Mouse (Mus musculus) neural tube, embryonic 12.5 days (tissue): Measurements from ENCODE around the gene Edn2. TPM values are rescaled to one million over a fixed set of nuclear protein-coding genes. Genes with fewer than 3 reads are reported as not detected.

Experiments used
- ATAC-seq: fragments of 200-750 bp; cut with Nextera tagmentation; 2 replicates; pipeline ENCODE4 v1.8.0; 2017; ENCODE audit warnings: low read depth, mild to moderate bottlenecking, moderate TSS enrichment, moderate library complexity; ENCODE audit not compliant: low FRiP score
- H3K27ac ChIP-seq: fragments of 300-500 bp; sonication (generic); 2 replicates; pipeline ENCODE4 v1.5.1; 2016
- H3K27me3 ChIP-seq: fragments of 300-500 bp; sonication (generic); replicated peaks from 2 replicates; pipeline ENCODE4 v1.6.1; 2016; ENCODE audit warnings: mild to moderate bottlenecking
- H3K36me3 ChIP-seq: fragments of 300-500 bp; sonication (generic); 2 replicates; pipeline ENCODE4 v1.6.1; 2016; ENCODE audit warnings: mild to moderate bottlenecking
- H3K4me1 ChIP-seq: fragments of 300-500 bp; sonication (generic); 2 replicates; pipeline ENCODE4 v1.6.1; 2016
- H3K4me2 ChIP-seq: fragments of 300-500 bp; sonication (generic); replicated peaks from 2 replicates; pipeline ENCODE4 v1.6.1; 2016; ENCODE audit warnings: mild to moderate bottlenecking
- H3K4me3 ChIP-seq: fragments of 300-500 bp; sonication (generic); 2 replicates; pipeline ENCODE4 v1.5.1; 2016
- H3K9ac ChIP-seq: fragments of 300-500 bp; sonication (generic); 2 replicates; pipeline ENCODE4 v1.6.1; 2016; ENCODE audit warnings: mild to moderate bottlenecking
- H3K9me3 ChIP-seq: fragments of 300-500 bp; sonication (generic); 2 replicates; pipeline ENCODE4 v1.6.1; 2016; ENCODE audit warnings: mild to moderate bottlenecking
- WGBS: fragments of 180-500 bp; shearing (Covaris S2); methylation state at CpG from one replicate; pipeline ENCODE4 v1.1.7; 2016; 5-methylcytosine and 5-hydroxymethylcytosine counted together
- polyA plus RNA-seq: library from polyadenylated mRNA; unstranded; fragments of >200 nt; fragmentation: Nextera tagmentation; extraction: Ambion mirVana; gene quantifications from 2 replicates; pipeline ENCODE4 v1.2.1, GENCODE M21; 2016

Edn2 gene
- polyA plus RNA-seq, 1 experiment from 2014 or later: not detected

DNA sequence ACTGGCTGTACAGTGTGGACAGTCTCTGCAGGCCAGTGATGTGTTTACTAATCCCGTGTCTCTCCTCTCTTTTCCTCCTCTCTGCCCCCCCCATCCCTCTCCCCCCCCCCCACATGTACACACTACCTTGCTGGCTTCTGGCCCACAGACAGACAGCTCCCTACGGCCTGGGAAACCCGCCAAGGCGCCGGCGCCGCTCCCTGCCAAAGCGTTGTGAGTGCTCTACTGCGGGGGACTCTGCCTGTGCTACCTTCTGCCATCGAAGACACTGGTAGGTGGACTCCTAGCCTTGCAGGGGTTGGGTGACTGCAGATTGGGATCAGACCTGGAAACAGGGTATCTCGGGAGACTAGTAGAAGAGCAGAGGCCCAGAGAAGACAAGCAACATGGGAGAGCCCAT lies 2.2 kb downstream of the Edn2 start:
- Histone ChIP-seq H3K4me3 (no peak overlapping the region), H3K4me2 (no peak overlapping the region), H3K27me3 (peaks cover 10% of the 10 kb centered on the region; the same call in 1 of the 2 replicates), H3K27ac (no peak overlapping the region), H3K9ac (no peak overlapping the region), H3K36me3 (no peaks in the 10 kb centered on the region), H3K4me1 (peaks cover 5% of the 10 kb centered on the region; the same call in 1 of the 2 replicates), H3K9me3 (no peaks in the 10 kb centered on the region)
- ATAC-seq: no peak
- 79% methylated on average over 11 of the region's 11 CpGs for WGBS

- H3K4me3 ChIP-seq: no peak overlapping the region
- H3K9me3 ChIP-seq: no peaks in the 10 kb centered on the region
- peaks cover 10% of the 10 kb centered on the region; the same call in 1 of the 2 replicates for H3K27me3 ChIP-seq
- no peak overlapping the region for H3K4me2 ChIP-seq
- no peaks in the 10 kb centered on the region for H3K36me3 ChIP-seq
- H3K4me1 ChIP-seq: peaks cover 10% of the 10 kb centered on the region; the same call in 1 of the 2 replicates
- ATAC-seq: no peak
- WGBS: 92% methylated on average over 5 of the region's 5 CpGs
- H3K27ac ChIP-seq: no peak overlapping the region
- no peak overlapping the region for H3K9ac ChIP-seq
Observed at GRCm38 (mm10) chr4:120164316-120164715, 3.3 kb downstream of the Edn2 start.

GRCm38 (mm10) chr4:120167778-120168177 lies 6.8 kb downstream of the Edn2 start:
- no peak for ATAC-seq
- Histone ChIP-seq H3K4me3 (no peak overlapping the region), H3K27me3 (no peaks in the 10 kb centered on the region), H3K27ac (no peak overlapping the region), H3K9me3 (no peaks in the 10 kb centered on the region), H3K9ac (no peak overlapping the region), H3K4me2 (no peak overlapping the region), H3K36me3 (no peaks in the 10 kb centered on the region), H3K4me1 (peaks cover 20% of the 10 kb centered on the region)
- 81% methylated on average over 6 of the region's 6 CpGs for WGBS

- no peaks in the 10 kb centered on the region for H3K36me3 ChIP-seq
- H3K9me3 ChIP-seq: no peaks in the 10 kb centered on the region
- 93% methylated on average over 4 of the region's 4 CpGs for WGBS
- H3K4me3 ChIP-seq: no peak overlapping the region
- no peak overlapping the region for H3K9ac ChIP-seq
- ATAC-seq: no peak
- no peak overlapping the region for H3K27ac ChIP-seq
- H3K27me3 ChIP-seq: no peaks in the 10 kb centered on the region
- H3K4me2 ChIP-seq: no peak overlapping the region
- H3K4me1 ChIP-seq: peaks cover 20% of the 10 kb centered on the region
Observed at GRCm38 (mm10) chr4:120168346-120168745, 7.3 kb downstream of the Edn2 start.

GRCm38 (mm10) chr4:120170387-120170936 lies 9.5 kb downstream of the Edn2 start:
- Histone ChIP-seq H3K4me3 (no peak overlapping the region), H3K27ac (no peak overlapping the region), H3K9me3 (no peaks in the 10 kb centered on the region), H3K9ac (no peak overlapping the region; the same call in 1 of the 2 replicates), H3K27me3 (no peaks in the 10 kb centered on the region), H3K4me2 (no peak overlapping the region), H3K4me1 (peaks cover 20% of the 10 kb centered on the region), H3K36me3 (no peaks in the 10 kb centered on the region)
- 49% methylated on average over 9 of the region's 9 CpGs for WGBS
- ATAC-seq: no peak

DNA sequence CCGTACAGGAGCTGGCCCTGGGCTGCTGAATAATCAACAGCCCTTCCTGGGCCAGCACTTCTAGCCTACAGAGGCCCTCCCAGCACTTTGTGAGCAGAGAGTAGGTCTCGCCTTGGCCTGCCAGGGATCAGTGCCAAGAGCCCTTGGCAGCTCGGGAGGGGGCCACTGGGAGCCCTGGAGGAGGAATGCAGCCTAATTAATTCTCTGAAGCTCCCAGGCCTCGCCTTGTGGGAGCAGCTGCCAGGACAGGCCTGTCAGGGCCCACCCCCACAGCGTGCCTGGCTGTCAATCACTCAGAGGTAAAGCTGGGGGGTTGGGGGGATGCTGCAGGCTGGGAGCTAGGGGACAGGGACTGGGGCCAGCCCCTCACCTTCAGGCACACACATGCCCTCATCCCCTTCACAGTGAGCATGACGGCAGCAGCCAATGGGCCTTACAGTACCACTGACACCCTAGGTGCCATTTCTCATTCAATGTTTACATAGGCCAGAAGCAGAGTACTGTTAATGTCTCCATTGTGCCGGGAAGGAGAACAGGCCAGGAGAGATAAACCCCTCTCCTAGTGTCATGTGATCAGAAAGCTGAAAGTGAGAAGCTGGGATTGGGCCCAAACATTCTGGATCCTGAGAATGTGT lies 11.2 kb downstream of the Edn2 start:
- Histone ChIP-seq H3K27me3 (no peaks in the 10 kb centered on the region), H3K9me3 (no peaks in the 10 kb centered on the region), H3K4me1 (peaks cover 20% of the 10 kb centered on the region), H3K27ac (no peak overlapping the region), H3K9ac (no peak overlapping the region), H3K4me2 (no peak overlapping the region), H3K36me3 (no peaks in the 10 kb centered on the region), H3K4me3 (no peak overlapping the region)
- ATAC-seq: peak; percentile 72
- 19% methylated on average over 7 of the region's 7 CpGs for WGBS

GRCm38 (mm10) chr4:120179123-120179522 lies 18.1 kb downstream of the Edn2 start:
- no peak overlapping the region for H3K9ac ChIP-seq
- H3K36me3 ChIP-seq: no peaks in the 10 kb centered on the region
- no peaks in the 10 kb centered on the region for H3K9me3 ChIP-seq
- no peak overlapping the region for H3K4me2 ChIP-seq
- WGBS: 87% methylated on average over 4 of the region's 4 CpGs
- H3K4me3 ChIP-seq: no peak overlapping the region
- no peaks in the 10 kb centered on the region for H3K27me3 ChIP-seq
- no peak for ATAC-seq
- H3K27ac ChIP-seq: no peak overlapping the region
- H3K4me1 ChIP-seq: no peaks in the 10 kb centered on the region

DNA sequence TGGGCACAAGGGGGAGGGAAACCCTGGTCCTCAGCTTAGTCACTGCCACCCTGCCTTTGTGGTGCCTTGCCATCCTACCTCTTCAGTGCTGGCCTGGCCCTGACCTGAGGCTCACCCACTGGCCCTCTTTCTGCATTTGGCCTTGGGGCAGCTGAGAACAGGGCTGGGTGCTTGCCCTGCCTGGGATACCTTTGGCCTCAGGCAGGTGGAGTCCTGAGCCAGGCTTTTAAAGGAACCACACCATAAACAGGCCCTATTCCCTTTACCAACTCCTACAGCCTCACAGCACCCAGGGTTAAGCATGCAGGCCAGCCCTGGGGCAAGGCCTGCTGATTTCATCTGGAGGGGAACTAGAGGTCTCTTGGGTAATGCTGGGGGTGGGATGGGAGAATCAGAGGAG lies 19.5 kb downstream of the Edn2 start:
- no peaks in the 10 kb centered on the region for H3K27me3 ChIP-seq
- no peak overlapping the region for H3K9ac ChIP-seq
- no peaks in the 10 kb centered on the region for H3K9me3 ChIP-seq
- H3K4me1 ChIP-seq: no peaks in the 10 kb centered on the region
- H3K27ac ChIP-seq: no peak overlapping the region
- no peak for ATAC-seq
- H3K4me2 ChIP-seq: no peak overlapping the region
- no peak overlapping the region for H3K4me3 ChIP-seq
- H3K36me3 ChIP-seq: no peaks in the 10 kb centered on the region

- Histone ChIP-seq H3K4me1 (peaks cover 12% of the 10 kb centered on the region), H3K4me2 (no peak overlapping the region), H3K9ac (no peak overlapping the region), H3K27me3 (no peaks in the 10 kb centered on the region), H3K27ac (no peak overlapping the region), H3K4me3 (no peak overlapping the region), H3K9me3 (no peaks in the 10 kb centered on the region), H3K36me3 (no peaks in the 10 kb centered on the region)
- no peak for ATAC-seq
- 23% methylated on average over 5 of the region's 5 CpGs for WGBS
Observed at GRCm38 (mm10) chr4:120184374-120184991, 23.5 kb downstream of the Edn2 start.

- H3K4me2 ChIP-seq: no peak overlapping the region
- ATAC-seq: no peak
Observed at GRCm38 (mm10) chr4:120186441-120186840, 25.4 kb downstream of the Edn2 start.

GRCm38 (mm10) chr4:120186934-120187333 lies 25.9 kb downstream of the Edn2 start:
- Histone ChIP-seq H3K4me1 (peaks cover 18% of the 10 kb centered on the region), H3K4me3 (no peak overlapping the region), H3K9ac (no peak overlapping the region), H3K4me2 (no peak overlapping the region), H3K36me3 (no peaks in the 10 kb centered on the region), H3K27ac (no peak overlapping the region), H3K27me3 (no peaks in the 10 kb centered on the region), H3K9me3 (no peaks in the 10 kb centered on the region)
- no peak for ATAC-seq
- 6% methylated on average over 4 of the region's 4 CpGs for WGBS

More at GRCm38 (mm10) chr4:120186441-120186840, 25.4 kb downstream of the Edn2 start:
- Histone ChIP-seq H3K9me3 (no peaks in the 10 kb centered on the region), H3K27ac (no peak overlapping the region), H3K36me3 (no peaks in the 10 kb centered on the region), H3K27me3 (no peaks in the 10 kb centered on the region), H3K4me1 (peaks cover 18% of the 10 kb centered on the region), H3K4me3 (no peak overlapping the region), H3K9ac (no peak overlapping the region)
- 81% methylated on average over 1 of the region's 1 CpGs for WGBS

- H3K9me3 ChIP-seq: no peaks in the 10 kb centered on the region
- H3K4me3 ChIP-seq: no peak overlapping the region
- no peak for ATAC-seq
- H3K36me3 ChIP-seq: no peaks in the 10 kb centered on the region
- no peak overlapping the region for H3K27ac ChIP-seq
- H3K4me1 ChIP-seq: peaks cover 18% of the 10 kb centered on the region
- H3K9ac ChIP-seq: no peak overlapping the region
- H3K4me2 ChIP-seq: no peak overlapping the region
- 82% methylated on average over 6 of the region's 6 CpGs for WGBS
- H3K27me3 ChIP-seq: no peaks in the 10 kb centered on the region
Observed at GRCm38 (mm10) chr4:120188204-120188603, 27.2 kb downstream of the Edn2 start.
